Mouse (Mus musculus) ES-Bruce4 (cell line): ENCODE measurements around the gene Bcl10. TPM values are rescaled to one million over a fixed set of nuclear protein-coding genes. Genes with fewer than 3 reads are reported as not detected.
"Not testable (repeated sequence)": the region's sequence is repeated elsewhere in the genome, so short reads cannot be mapped to it uniquely, and the experiment has no call there.

Experiments used
- H3K27ac ChIP-seq: 2 replicates; pipeline ENCODE4 v1.5.1; 2012; ENCODE audit warnings: low read length, inconsistent platforms; ENCODE audit not compliant: insufficient read depth
- H3K27me3 ChIP-seq: 2 replicates; pipeline ENCODE4 v1.6.1; 2012; ENCODE audit warnings: mild to moderate bottlenecking, low read length, inconsistent platforms; ENCODE audit not compliant: control insufficient read depth, poor library complexity, insufficient read depth, severe bottlenecking
- H3K36me3 ChIP-seq: 2 replicates; pipeline ENCODE4 v1.6.1; 2012; ENCODE audit warnings: inconsistent platforms, mild to moderate bottlenecking, low read length, moderate library complexity; ENCODE audit not compliant: control insufficient read depth, poor library complexity, insufficient read depth, severe bottlenecking
- H3K4me1 ChIP-seq: one replicate; pipeline ENCODE4 v1.8.1; 2011; ENCODE audit warnings: low read length; ENCODE audit not compliant: control insufficient read depth, insufficient read depth
- H3K4me3 ChIP-seq: 2 replicates; pipeline ENCODE4 v1.5.1; 2011; ENCODE audit warnings: low read depth, mild to moderate bottlenecking, low read length
- H3K9ac ChIP-seq: 2 replicates; pipeline ENCODE4 v1.6.1; 2012; ENCODE audit warnings: low read depth, mild to moderate bottlenecking, inconsistent platforms; ENCODE audit not compliant: poor library complexity, severe bottlenecking
- H3K9me3 ChIP-seq: replicated peaks from 2 replicates; pipeline ENCODE4 v1.6.1; 2012; ENCODE audit warnings: mild to moderate bottlenecking, low read length, inconsistent platforms; ENCODE audit not compliant: control insufficient read depth, poor library complexity, insufficient read depth, severe bottlenecking
- CTCF ChIP-seq: IDR thresholded peaks from one replicate; pipeline ENCODE4 v1.8.1; 2011; ENCODE audit warnings: low read depth, low read length
- EP300 ChIP-seq: IDR thresholded peaks from 2 replicates; pipeline ENCODE4 v1.6.1; 2011; ENCODE audit warnings: low read depth, low read length; ENCODE audit not compliant: insufficient read depth
- POLR2A ChIP-seq: IDR thresholded peaks from one replicate; pipeline ENCODE4 v1.8.1; 2011; ENCODE audit warnings: low read length; ENCODE audit not compliant: insufficient read depth
- polyA plus RNA-seq: library from polyadenylated mRNA; stranded (reverse); fragments of >200 nt; gene quantifications from 2 replicates; pipeline ENCODE4 v1.2.4, GENCODE M21; 2011; ENCODE audit warnings: low read depth; ENCODE audit not compliant: missing spikeins, insufficient read depth, insufficient read length

Bcl10 gene
- polyA plus RNA-seq, result 39.1 and 43.2 TPM in 2 replicates

DNA sequence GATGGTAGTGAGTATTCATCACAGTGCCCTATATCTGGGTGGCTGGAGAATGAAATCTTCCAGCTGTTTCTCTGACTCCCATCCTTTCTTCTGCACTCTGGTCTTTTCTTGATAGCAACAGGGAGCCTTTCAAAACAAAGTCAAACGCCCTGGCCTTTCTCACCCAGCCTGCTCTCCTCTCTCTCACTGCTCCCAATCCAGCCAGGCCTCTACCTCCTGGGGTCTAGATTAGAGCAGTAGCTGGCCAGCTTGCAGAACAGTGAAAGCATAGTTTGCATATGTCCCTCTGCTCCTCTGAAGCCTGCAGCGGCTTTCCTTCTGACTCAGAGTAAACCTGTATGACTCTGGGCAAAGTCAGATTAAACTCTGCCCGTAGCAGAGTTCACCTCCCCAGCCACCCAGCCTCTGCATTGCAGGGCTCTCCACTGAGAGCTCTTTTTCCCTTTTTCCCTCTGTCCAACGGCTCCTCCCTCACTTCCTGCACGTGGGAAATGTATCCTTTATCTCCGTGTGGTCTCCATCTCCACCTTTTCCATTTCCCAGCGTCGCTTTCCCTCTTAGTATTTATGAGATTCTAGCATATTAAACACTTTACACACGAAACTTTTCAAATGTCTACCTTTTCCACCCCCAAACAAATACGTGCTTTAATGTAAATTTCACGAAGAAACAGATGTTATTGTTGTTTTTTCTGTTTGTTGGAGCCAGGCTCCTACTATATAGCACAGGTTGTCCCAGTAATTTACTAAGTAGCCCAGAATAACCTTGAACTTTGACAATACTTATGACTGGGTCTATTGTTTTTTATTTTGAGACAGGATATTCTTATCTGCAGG is at the start of gene Bcl10:
Gene Bcl10, plus strand, starts transcription at position 786 of the 836 bp plus-strand sequence.
- no peaks in the 10 kb centered on the region for H3K27me3 ChIP-seq
- peaks cover 4% of the 10 kb centered on the region for H3K9me3 ChIP-seq
- H3K36me3 ChIP-seq, result no peaks in the 10 kb centered on the region; the same call in 1 of the 2 replicates
- H3K4me3 ChIP-seq, result peak within 1 kb of the TSS; percentile 66
- H3K9ac ChIP-seq, result peak within 1 kb of the TSS; percentile 39; the same call in 1 of the 2 replicates
- TF ChIP-seq POLR2A (no peak), EP300 (no peak), CTCF (no peak)
- H3K4me1 ChIP-seq, result peaks cover 2% of the 10 kb centered on the region
- peak within 1 kb of the TSS; percentile 27; the same call in 1 of the 2 replicates for H3K27ac ChIP-seq

DNA sequence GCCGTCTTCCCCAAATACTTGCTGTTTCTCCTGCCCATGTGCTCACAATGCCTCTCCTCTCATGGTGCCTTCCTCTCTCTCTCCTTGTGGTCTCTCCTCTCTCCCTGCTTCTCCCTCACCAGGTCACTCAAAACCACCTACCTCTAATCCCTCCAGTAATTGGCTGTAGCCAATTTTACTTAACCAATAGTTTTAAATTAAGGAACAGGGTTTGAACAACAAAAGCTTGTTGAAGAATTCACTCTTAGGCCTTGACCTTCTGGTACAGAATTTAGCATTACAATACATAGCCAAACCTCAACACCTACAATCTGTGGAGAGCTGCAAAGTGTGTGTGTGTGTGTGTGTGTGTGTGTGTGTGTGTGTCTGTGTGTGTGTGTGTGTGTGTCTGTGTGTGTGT is 49.3 kb upstream of the Bcl10 start:
- Histone ChIP-seq H3K4me3 (peak overlapping the region; percentile 78), H3K9ac (no peak overlapping the region), H3K27me3 (no peaks in the 10 kb centered on the region), H3K4me1 (no peaks in the 10 kb centered on the region), H3K27ac (no peak overlapping the region), H3K36me3 (no peaks in the 10 kb centered on the region), H3K9me3 (no peaks in the 10 kb centered on the region)
- TF ChIP-seq CTCF (no peak), EP300 (no peak), POLR2A (no peak)

DNA sequence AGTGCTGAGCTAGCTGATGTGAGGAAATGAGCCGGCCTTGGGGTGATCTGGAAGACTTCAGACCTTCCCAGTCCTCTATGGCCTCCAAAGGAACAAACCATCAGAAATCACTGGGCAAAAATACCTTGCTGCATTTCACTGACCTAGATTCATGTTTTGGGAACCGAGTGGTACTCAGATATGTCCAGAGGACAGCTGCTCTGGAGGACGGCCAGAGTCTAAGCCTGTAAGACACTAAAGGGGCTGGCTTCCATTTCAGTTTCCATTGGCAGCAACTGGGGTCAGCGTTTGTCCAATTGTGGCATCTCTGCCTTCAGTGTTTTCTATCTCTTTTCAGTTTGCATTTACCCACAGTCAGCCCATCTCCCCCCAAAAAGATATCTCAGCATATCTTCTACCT is 48.5 kb upstream of the Bcl10 start:
- TF ChIP-seq POLR2A (no peak), CTCF (no peak), EP300 (no peak)
- H3K9ac ChIP-seq, result no peak overlapping the region
- H3K9me3 ChIP-seq, result no peaks in the 10 kb centered on the region
- H3K27me3 ChIP-seq, result no peaks in the 10 kb centered on the region
- no peaks in the 10 kb centered on the region for H3K36me3 ChIP-seq
- no peak overlapping the region for H3K4me3 ChIP-seq
- H3K27ac ChIP-seq, result no peak overlapping the region
- H3K4me1 ChIP-seq, result no peaks in the 10 kb centered on the region

DNA sequence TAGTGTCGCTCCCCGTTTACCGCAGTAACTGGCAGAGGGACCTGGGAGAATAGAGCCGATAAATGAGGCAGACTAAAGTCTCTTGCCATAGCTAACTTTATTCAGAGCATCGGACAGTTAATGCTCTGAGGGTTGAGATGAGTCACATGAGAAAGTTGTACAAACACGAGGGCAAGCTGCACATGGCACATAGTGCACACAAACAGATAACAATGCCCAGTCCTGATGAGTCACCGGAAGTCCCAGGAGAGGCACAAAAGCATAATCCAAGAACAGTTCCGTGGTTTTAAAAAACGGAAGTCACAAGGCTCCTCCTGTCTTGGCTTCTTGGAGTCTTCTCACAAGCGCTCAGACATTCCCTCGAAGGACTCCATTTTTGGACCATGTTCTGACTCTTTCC is 46.5 kb upstream of the Bcl10 start:
- TF ChIP-seq EP300 (no peak), CTCF (no peak), POLR2A (no peak)
- no peak overlapping the region for H3K27ac ChIP-seq
- H3K4me1 ChIP-seq, result no peaks in the 10 kb centered on the region
- H3K4me3 ChIP-seq, result no peak overlapping the region
- no peaks in the 10 kb centered on the region for H3K9me3 ChIP-seq
- H3K9ac ChIP-seq, result no peak overlapping the region
- no peaks in the 10 kb centered on the region for H3K27me3 ChIP-seq
- no peaks in the 10 kb centered on the region for H3K36me3 ChIP-seq

DNA sequence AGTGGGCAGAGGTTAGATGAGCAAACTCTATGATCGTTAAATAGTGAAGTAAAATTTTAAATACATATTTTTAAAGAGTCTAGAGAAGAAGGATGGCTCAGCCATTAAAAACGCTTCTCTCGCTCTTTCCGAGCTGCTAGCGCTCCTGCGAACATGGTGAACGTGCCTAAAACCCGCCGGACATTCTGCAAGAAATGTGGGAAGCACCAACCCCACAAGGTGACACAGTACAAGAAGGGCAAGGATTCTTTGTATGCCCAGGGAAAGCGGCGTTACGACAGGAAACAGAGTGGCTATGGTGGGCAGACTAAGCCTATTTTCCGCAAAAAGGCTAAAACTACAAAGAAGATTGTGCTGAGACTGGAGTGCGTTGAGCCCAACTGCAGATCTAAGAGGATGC is 43.7 kb upstream of the Bcl10 start:
- not testable (repeated sequence) for H3K27ac ChIP-seq, H3K4me3 ChIP-seq, H3K9ac ChIP-seq, H3K36me3 ChIP-seq, H3K27me3 ChIP-seq, H3K9me3 ChIP-seq, H3K4me1 ChIP-seq

DNA sequence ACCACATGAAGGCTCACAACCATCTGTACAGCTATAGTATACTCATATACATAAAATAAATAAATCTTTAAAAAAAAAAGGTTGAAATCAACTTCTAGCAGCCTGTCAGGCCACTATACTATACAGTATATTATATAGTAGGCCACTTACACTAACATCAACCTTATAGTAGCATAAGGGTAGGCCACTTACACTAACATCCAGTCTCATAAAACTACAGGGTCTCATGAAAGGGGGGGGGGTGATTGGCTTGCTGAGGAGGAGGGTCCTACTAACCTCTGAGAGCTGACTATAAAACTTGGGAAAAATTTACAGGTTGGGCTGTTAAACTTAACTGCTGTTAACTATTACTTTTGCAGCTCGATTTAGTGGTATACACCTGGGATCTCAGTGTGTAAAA is 42.3 kb upstream of the Bcl10 start:
- H3K27ac ChIP-seq, result no peak overlapping the region
- TF ChIP-seq CTCF, result no peak
- no peak for TF ChIP-seq EP300
- no peak for TF ChIP-seq POLR2A
- H3K4me3 ChIP-seq, result no peak overlapping the region

More for the DNA sequence above, 42.3 kb upstream of the Bcl10 start:
- Histone ChIP-seq H3K36me3 (no peaks in the 10 kb centered on the region), H3K9ac (no peak overlapping the region), H3K27me3 (no peaks in the 10 kb centered on the region), H3K9me3 (no peaks in the 10 kb centered on the region), H3K4me1 (no peaks in the 10 kb centered on the region)
